Mouse (Mus musculus): ENCODE measurements around the gene Cacng1.

GRCm38 (mm10) chr11:107660452-107660851 lies 55.9 kb downstream of the Cacng1 start:
- TF ChIP-seq POLR2A (IDR thresholded peaks at IDR 0.05; ENCODE audit: low read depth, low read length), result no peak
- TF ChIP-seq CTCF (conservative IDR thresholded peaks at IDR 0.05; ENCODE audit: insufficient read depth, insufficient read length, low read depth, low read length), result no peak
